23 mouse cellular contexts compared by ENCODE assay signal in the genomic region with DNA sequence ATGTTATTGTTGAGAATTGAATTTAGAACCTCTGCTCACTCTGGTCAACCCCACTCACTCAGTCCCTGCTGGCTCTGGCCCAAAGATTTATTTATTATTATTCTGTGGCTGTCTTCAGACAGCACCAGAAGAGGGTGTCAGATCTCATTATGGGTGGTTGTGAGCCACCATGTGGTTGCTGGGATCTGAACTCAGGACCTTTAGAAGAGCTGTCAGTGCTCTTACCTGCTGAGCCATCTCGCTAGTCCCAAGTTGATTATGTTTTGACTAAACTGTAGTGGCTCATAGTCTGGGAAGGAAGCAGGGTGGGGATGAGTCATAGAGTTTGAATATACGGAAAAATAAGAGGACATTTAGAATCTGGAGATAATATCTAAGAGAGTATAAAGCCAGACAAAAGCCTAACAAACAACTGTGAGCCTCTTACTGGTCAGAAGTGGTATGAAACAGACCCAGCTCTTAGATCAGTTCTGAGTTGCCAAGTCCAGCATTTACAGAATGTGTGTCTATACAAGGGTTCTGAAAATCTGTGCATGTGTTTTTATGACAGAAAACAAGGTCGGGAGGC. TPM values are rescaled to one million over a fixed set of nuclear protein-coding genes. Genes with fewer than 3 reads are reported as not detected.
DNase-seq lines count a peak whose midpoint lies in the region; ATAC-seq and TF ChIP-seq lines count a peak whose summit lies in the region.
"Had no signal": no experiment of that assay in that cellular context is flagged by ENCODE, and none has a peak within 500 bp of the region (broad histone marks: within the 10 kb centered on the region; RNA-seq: fewer than 3 reads in every experiment).

No protein-coding gene starts in this region.

- H3K4me2 ChIP-seq in heart, embryonic 11.5 days, result no peak overlapping the region
- H3K4me2 ChIP-seq: embryonic facial prominence, embryonic 12.5 days; forebrain, embryonic 13.5 days; hindbrain, embryonic 14.5 days; intestine, embryonic 15.5 days had no signal

- H3K79me2 ChIP-seq in heart, adult 2 months (replicated peaks; ENCODE audit: control insufficient read depth, insufficient read depth, low read length), result no peaks in the 10 kb centered on the region

- peak overlapping the region; percentile 34; the same call in 1 of the 2 replicates for H3K27ac ChIP-seq in heart, adult 2 months
- H3K27ac ChIP-seq in heart, embryonic 11.5 days (ENCODE audit: low read depth, low read length), result no peak overlapping the region
- H3K27ac ChIP-seq in brown adipose tissue, adult 24 weeks (replicated peaks; ENCODE audit: low read depth, low read length), result peak overlapping the region; percentile 52; the same call in 1 of the 2 replicates
- H3K27ac ChIP-seq: embryonic facial prominence, embryonic 12.5 days; forebrain, embryonic 13.5 days; hindbrain, embryonic 10.5 days; hindbrain, embryonic 14.5 days; intestine, embryonic 15.5 days had no signal

- H3K9ac ChIP-seq in heart, adult 2 months (ENCODE audit: low read depth, low read length), result no peak overlapping the region
- H3K9ac ChIP-seq in heart, embryonic 11.5 days (ENCODE audit: low read depth, low read length), result no peak overlapping the region
- H3K9ac ChIP-seq: embryonic facial prominence, embryonic 12.5 days; forebrain, embryonic 13.5 days; forebrain, postnatal 0 days; hindbrain, embryonic 14.5 days; intestine, embryonic 15.5 days had no signal

- no peak for DNase-seq in heart, adult 2 months
- peak; percentile 25 for DNase-seq in lung, postnatal 36 days
- DNase-seq in lung, adult 2 months, result no peak
- no peak for DNase-seq in cerebellum, postnatal 25 days
- DNase-seq in spleen, postnatal 4 days (ENCODE audit: low spot score in 2 of 2), result no peak
- DNase-seq: adrenal gland, adult 2 months; adrenal gland, postnatal 36 days; cerebellum, adult 11 months; cerebellum, adult 8-10 months; cerebellum, postnatal 14 days; forebrain, postnatal 0 days; heart, postnatal 10 days; kidney, adult 18-20 months had no signal

- no peaks in the 10 kb centered on the region for H3K9me3 ChIP-seq in heart, embryonic 11.5 days (replicated peaks; ENCODE audit: control insufficient read depth, low read length)
- H3K9me3 ChIP-seq: embryonic facial prominence, embryonic 12.5 days; forebrain, embryonic 13.5 days; hindbrain, embryonic 10.5 days; intestine, embryonic 15.5 days had no signal

- no peaks in the 10 kb centered on the region; the same call in none of the 2 replicates for H3K4me1 ChIP-seq in heart, adult 2 months (ENCODE audit: control insufficient read depth, insufficient read depth, low read length)
- H3K4me1 ChIP-seq in heart, embryonic 11.5 days (ENCODE audit: control insufficient read depth, insufficient read depth, low read length), result no peaks in the 10 kb centered on the region
- no peaks in the 10 kb centered on the region for H3K4me1 ChIP-seq in lung, adult 2 months (ENCODE audit: control insufficient read depth, insufficient read depth, low read length)
- 0 out of 2 replicates have a peak, but pooled peaks cover 2% of the 10 kb centered on the region for H3K4me1 ChIP-seq in brown adipose tissue, adult 24 weeks (ENCODE audit: control insufficient read depth, insufficient read depth, insufficient read length, low read length)
- H3K4me1 ChIP-seq: embryonic facial prominence, embryonic 12.5 days; forebrain, embryonic 13.5 days; hindbrain, embryonic 10.5 days; intestine, embryonic 15.5 days had no signal

- ATAC-seq in heart, embryonic 11.5 days (replicated peaks; ENCODE audit: insufficient number of reproducible peaks, low FRiP score, low TSS enrichment), result no peak
- ATAC-seq: activated CD4-positive, CD25-positive, alpha-beta regulatory T cell, adult 4 months; forebrain, embryonic 13.5 days; forebrain, postnatal 0 days; intestine, embryonic 15.5 days; Patski had no signal

- intact Hi-C loops in heart, adult 2 months (cut with DNase I), result loop anchor here (2.0 kb wide), 1 partner anchor 38 kb away; the partner anchor contains the start of gene Wwtr1

- no peak for TF ChIP-seq POLR2A in heart, adult 2 months (IDR thresholded peaks at IDR 0.05; ENCODE audit: insufficient read depth, low read depth, low read length)
- TF ChIP-seq POLR2A in lung, adult 2 months (IDR thresholded peaks at IDR 0.05; ENCODE audit: borderline replicate concordance, extremely low read depth, low read depth, low read length), result no peak

- WGBS in heart, adult 2 months, result 45% methylated on average over 3 of the region's 3 CpGs
- 67% methylated on average over 3 of the region's 3 CpGs for WGBS in heart, embryonic 11.5 days (ENCODE audit: insufficient replicate concordance)
- 44% methylated on average over 3 of the region's 3 CpGs for WGBS in lung, adult 2 months

- TF ChIP-seq CTCF in heart, adult 2 months (IDR thresholded peaks at IDR 0.05), result peak; percentile 57
- no peak for TF ChIP-seq CTCF in lung, adult 2 months (IDR thresholded peaks at IDR 0.05; ENCODE audit: insufficient read depth, low read length)

- H3K27me3 ChIP-seq in heart, adult 2 months (ENCODE audit: control insufficient read depth, insufficient read depth, low read length), result no peaks in the 10 kb centered on the region
- H3K27me3 ChIP-seq in heart, embryonic 11.5 days (ENCODE audit: control insufficient read depth, insufficient read depth, low read length), result no peaks in the 10 kb centered on the region
- H3K27me3 ChIP-seq: embryonic facial prominence, embryonic 12.5 days; forebrain, embryonic 13.5 days; intestine, embryonic 15.5 days; Patski had no signal

- no peak for TF ChIP-seq EP300 in heart, adult 2 months (IDR thresholded peaks at IDR 0.05; ENCODE audit: insufficient read depth, low read depth, low read length)

- no peaks in the 10 kb centered on the region for H3K36me3 ChIP-seq in heart, adult 2 months (ENCODE audit: control insufficient read depth, insufficient read depth, low read length)
- H3K36me3 ChIP-seq in heart, embryonic 11.5 days (ENCODE audit: control insufficient read depth, insufficient read depth, low read length), result no peaks in the 10 kb centered on the region
- H3K36me3 ChIP-seq: embryonic facial prominence, embryonic 12.5 days; hindbrain, embryonic 10.5 days; intestine, embryonic 15.5 days had no signal

- no peak overlapping the region for H3K4me3 ChIP-seq in heart, adult 2 months
- H3K4me3 ChIP-seq in heart, embryonic 11.5 days (ENCODE audit: low read depth, low read length), result no peak overlapping the region
- H3K4me3 ChIP-seq in lung, adult 2 months (replicated peaks; ENCODE audit: extremely low read depth, low read depth, low read length), result no peak overlapping the region
- H3K4me3 ChIP-seq in brown adipose tissue, adult 24 weeks (ENCODE audit: insufficient read depth, low read depth, low read length), result no peak overlapping the region
- H3K4me3 ChIP-seq: embryonic facial prominence, embryonic 12.5 days; forebrain, embryonic 13.5 days; hindbrain, embryonic 10.5 days; intestine, embryonic 15.5 days had no signal

RNA-seq across cellular contexts. Expression of gene Wwtr1, which starts 36.8 kb away (rescaled TPM):
- 10 to 100 TPM; 46.5 to 49.1 TPM for total RNA-seq in heart, adult 2 months (2021)
- 28.2 and 40.6 TPM in 2 replicates for polyA plus RNA-seq in heart, adult 2 months (2012; rRNA removed)
- polyA plus RNA-seq in heart, embryonic 11.5 days (2014; fragmentation: Nextera tagmentation; extraction: Ambion mirVana), result 12.9 and 17.4 TPM in 2 replicates
- polyA plus RNA-seq in lung, adult 2 months (2012; rRNA removed), result 55.7 and 58.7 TPM in 2 replicates
- 27.8 and 28.3 TPM in 2 replicates for polyA plus RNA-seq in brown adipose tissue, adult 24 weeks (2012; ENCODE audit: insufficient read depth, insufficient read length, missing spikeins)
- total RNA-seq: MEL had no signal

RNA-seq across cellular contexts. Expression of gene Commd2, which starts 39.0 kb away (rescaled TPM):
- total RNA-seq in heart, adult 2 months (2021), result 10 to 100 TPM; 12.2 to 13.9 TPM
- 11.9 and 19.4 TPM in 2 replicates for polyA plus RNA-seq in heart, adult 2 months (2012; rRNA removed)
- polyA plus RNA-seq in heart, embryonic 11.5 days (2014; fragmentation: Nextera tagmentation; extraction: Ambion mirVana), result 53.7 and 57.4 TPM in 2 replicates
- 19.5 and 23.1 TPM in 2 replicates for polyA plus RNA-seq in lung, adult 2 months (2012; rRNA removed)
- polyA plus RNA-seq in brown adipose tissue, adult 24 weeks (2012; ENCODE audit: insufficient read depth, insufficient read length, missing spikeins), result 31.8 and 32.9 TPM in 2 replicates
